Mouse (Mus musculus): ENCODE measurements around the gene Grb14. TPM values are rescaled to one million over a fixed set of nuclear protein-coding genes. Genes with fewer than 3 reads are reported as not detected.

The Grb14 gene
- polyA plus RNA-seq, 2 experiments from 2014 or later = not detected

- no peak for ATAC-seq
These were observed 50.9 kb downstream of the Grb14 start for GRCm38 (mm10) chr2:64973819-64974441.

GRCm38 (mm10) chr2:64973125-64973524 is 51.7 kb downstream of the Grb14 start:
- ATAC-seq = no peak

GRCm38 (mm10) chr2:64971828-64972227 is 53.0 kb downstream of the Grb14 start:
- no peak for ATAC-seq

GRCm38 (mm10) chr2:64970992-64971391 is 53.8 kb downstream of the Grb14 start:
- ATAC-seq = no peak

- ATAC-seq = no peak
These were observed 57.8 kb downstream of the Grb14 start for GRCm38 (mm10) chr2:64966893-64967444.

- no peak for ATAC-seq
These were observed 58.5 kb downstream of the Grb14 start for GRCm38 (mm10) chr2:64966323-64966722.

- no peak for ATAC-seq
These were observed 59.4 kb downstream of the Grb14 start for GRCm38 (mm10) chr2:64965227-64965864.

GRCm38 (mm10) chr2:64962196-64962595 is 62.6 kb downstream of the Grb14 start:
- no peak for ATAC-seq

- no peak for ATAC-seq
These were observed 63.4 kb downstream of the Grb14 start for GRCm38 (mm10) chr2:64961381-64961780.

GRCm38 (mm10) chr2:64959657-64960056 is 65.1 kb downstream of the Grb14 start:
- no peak for ATAC-seq

GRCm38 (mm10) chr2:64955441-64955840 is 69.3 kb downstream of the Grb14 start:
- ATAC-seq = no peak

GRCm38 (mm10) chr2:64949210-64949609 is 75.6 kb downstream of the Grb14 start:
- no peak for ATAC-seq

- no peak for ATAC-seq
These were observed 76.2 kb downstream of the Grb14 start for GRCm38 (mm10) chr2:64948418-64949169.

- no peak for ATAC-seq
These were observed 77.3 kb downstream of the Grb14 start for GRCm38 (mm10) chr2:64947484-64947883.

- no peak for ATAC-seq
These were observed 103.9 kb downstream of the Grb14 start for GRCm38 (mm10) chr2:64920879-64921278.

- ATAC-seq = no peak
These were observed 109.3 kb downstream of the Grb14 start for GRCm38 (mm10) chr2:64915448-64915847.

- no peak for ATAC-seq
These were observed 119.9 kb downstream of the Grb14 start for GRCm38 (mm10) chr2:64904877-64905276.

GRCm38 (mm10) chr2:64897844-64898243 is 126.9 kb downstream of the Grb14 start:
- no peak for ATAC-seq

- no peak for ATAC-seq
These were observed 131.6 kb downstream of the Grb14 start for GRCm38 (mm10) chr2:64893233-64893632.

GRCm38 (mm10) chr2:64887098-64887757 is 137.6 kb downstream of the Grb14 start:
- no peak for ATAC-seq

- no peak for ATAC-seq
These were observed 139.1 kb downstream of the Grb14 start for GRCm38 (mm10) chr2:64885696-64886095.

GRCm38 (mm10) chr2:64878275-64878674 is 146.5 kb downstream of the Grb14 start:
- ATAC-seq = no peak

Measured in activated CD4-positive, CD25-positive, alpha-beta regulatory T cell, adult 4 months (primary cell).